Mouse (Mus musculus) spleen, postnatal 14 days (tissue): ENCODE measurements around the gene Serpina3m.
"Not testable (repeated sequence)": the region's sequence is repeated elsewhere in the genome, so short reads cannot be mapped to it uniquely, and the experiment has no call there.

Source experiments
- DNase-seq, 2 experiments: peaks; one replicate each; pipeline ENCODE4 v3.0.0; 2021 to 2022; ENCODE audit warnings: low spot score in 2 of 2

Gene Serpina3m

DNA sequence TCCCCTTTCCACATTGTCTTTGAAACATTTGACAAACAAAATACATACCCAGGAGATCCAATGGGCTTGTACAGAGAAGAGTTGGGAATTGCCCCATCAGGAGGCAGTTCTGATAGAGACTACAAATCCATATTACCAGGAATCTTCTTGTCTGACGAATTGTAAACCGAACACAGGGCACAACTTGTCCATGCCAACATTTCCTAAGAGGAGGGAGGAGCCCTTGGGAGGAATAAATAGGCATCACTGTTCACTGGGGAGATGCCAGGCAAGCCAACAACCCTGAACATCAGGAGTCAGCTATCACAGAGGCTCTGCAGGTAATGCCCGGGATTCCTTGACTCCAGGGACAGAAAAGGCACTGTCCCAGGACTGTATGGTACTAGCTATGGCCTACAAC, at the start of gene Serpina3m, which contains the start of gene Serpina3k:
Gene Serpina3m (plus strand): TSS at position 261 of the 400 bp plus-strand sequence.
Gene Serpina3k (plus strand): TSS at position 261 of the 400 bp plus-strand sequence.
- not testable (repeated sequence) for DNase-seq

DNA sequence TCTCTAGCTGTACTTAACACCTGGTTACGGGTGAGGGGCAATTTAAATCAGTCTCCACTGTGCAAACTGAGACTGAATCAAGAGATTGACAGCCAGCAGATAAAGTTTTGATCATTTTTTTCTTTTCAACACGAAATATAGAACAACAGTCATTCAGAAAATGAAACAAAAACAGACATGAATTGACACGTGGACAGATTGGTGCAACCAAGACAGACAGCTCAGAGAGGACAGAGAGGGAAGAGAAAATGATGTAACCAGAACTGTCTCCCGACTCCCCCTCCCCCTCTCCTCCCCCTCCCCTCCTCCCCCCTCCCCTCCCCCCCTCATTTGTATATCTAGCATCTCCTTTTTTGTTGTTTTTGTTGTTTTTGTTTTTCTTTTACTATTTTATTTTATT, 48.4 kb upstream of the Serpina3m start:
- DNase-seq: no peak

DNA sequence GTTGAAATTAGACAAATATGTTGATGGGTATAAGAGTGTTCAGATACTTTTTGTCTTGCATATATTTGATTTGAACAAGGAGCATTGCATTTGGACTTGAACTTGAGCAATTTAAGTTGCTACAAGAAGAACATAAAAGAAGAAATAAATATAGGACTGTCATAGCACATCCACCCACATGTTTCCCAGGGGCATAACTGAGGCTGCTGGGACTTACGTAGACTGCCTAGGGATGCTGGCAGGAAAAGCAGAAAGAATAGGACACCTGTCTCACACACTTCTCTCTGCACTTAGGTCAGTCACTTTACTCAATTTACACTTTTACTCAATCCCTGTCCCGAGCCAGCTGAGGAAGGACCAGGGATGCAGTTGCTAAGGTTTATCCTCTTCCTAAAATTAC, 44.3 kb upstream of the Serpina3m start:
- DNase-seq: no peak

DNA sequence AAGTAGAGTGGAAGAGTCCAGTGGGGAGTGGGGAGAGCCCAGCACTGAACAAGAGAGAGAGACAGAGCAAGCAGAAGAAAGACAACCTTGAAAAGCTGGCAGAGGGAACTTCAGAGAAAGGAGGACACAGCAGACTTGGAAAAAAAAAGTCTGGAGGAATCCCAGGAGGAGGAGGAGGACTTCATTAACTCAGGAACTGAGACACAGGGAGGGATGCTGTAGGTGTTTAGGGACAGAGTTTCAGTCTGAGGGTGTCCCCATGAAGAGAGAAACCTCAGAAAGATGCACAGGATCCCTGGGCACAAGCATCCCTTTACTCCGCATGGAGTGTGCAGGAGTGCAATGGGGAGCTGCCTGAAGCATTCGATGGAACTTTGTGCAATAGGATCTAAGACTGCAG, 40.2 kb upstream of the Serpina3m start:
- no peak for DNase-seq

DNA sequence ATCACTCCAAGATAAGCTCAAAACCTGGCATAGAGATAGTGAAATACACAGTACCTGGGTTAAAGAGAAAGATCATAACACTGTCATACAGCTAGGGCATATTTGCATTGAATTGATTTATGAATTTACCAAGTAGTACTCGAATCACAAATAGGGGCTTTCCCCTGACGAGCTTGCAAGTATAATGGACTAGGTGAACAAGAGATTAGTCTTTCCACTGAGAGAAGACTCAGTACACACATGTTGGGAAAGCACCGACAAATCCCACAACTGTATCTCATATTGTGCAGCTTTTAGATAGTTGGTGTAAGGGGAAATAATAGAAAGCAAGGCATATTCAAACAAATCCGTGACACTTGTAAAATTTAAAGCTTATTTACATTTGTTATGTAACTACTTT, 32.3 kb upstream of the Serpina3m start:
- no peak for DNase-seq

DNA sequence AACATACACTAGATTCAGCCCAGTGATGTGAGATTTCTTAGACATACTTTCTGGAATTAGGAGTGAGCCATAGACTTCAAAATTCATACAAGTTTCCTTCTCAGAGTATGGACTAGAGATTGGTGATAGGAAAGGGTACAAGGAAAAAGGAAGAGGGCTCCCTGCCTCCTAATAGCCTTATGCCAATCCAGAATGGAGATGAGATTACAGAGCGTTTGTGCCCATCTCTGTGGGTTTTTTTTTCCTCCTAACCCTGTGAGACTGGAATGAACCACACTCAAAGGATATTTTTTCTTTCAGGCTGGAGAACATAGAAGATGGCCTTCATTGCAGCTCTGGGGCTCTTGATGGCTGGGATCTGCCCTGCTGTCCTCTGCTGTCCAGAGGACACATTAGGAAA, 24.0 kb upstream of the Serpina3m start, which contains the start of gene Serpina3j:
Gene Serpina3j (plus strand): TSS at position 301 of the 400 bp plus-strand sequence.
- DNase-seq: no peak

DNA sequence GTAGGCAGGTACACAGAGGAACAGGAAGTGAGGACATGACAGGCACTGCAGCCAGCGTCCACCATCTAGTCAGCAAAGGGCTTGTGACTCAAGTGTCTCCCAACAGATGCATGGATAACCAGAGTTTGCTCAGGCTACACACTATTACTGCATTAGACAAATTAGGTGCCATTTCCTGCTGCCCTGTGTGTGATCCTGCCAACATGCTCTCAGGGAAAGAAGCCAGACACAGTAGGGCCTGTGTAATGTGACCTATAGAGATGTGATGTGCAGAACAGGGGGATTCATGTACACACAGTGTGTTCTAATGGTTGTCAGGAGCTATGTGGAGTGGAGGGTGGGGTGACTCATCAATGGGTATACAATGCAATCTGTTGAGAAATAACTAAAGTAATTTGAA, 15.8 kb upstream of the Serpina3m start:
- no peak for DNase-seq

DNA sequence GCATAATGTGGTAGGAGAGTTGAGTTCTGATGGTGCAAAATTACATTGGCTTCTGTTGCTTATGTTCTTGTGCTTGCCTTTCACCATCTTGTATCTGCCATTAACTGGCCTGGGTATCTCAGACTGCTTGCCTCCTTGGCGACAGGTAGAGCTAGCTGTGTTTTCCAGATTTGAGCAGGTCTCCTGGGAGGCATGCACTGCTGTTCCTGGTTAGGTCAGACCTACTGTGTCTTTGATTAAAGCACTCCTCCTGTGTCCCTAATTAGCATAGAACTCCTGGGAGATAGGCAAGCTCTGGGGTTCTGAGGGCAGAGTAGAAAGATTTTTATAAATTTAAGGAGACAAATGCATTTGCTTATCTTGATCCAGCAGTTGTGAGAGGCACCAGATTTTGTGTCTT, 6.6 kb upstream of the Serpina3m start:
- no peak for DNase-seq

DNA sequence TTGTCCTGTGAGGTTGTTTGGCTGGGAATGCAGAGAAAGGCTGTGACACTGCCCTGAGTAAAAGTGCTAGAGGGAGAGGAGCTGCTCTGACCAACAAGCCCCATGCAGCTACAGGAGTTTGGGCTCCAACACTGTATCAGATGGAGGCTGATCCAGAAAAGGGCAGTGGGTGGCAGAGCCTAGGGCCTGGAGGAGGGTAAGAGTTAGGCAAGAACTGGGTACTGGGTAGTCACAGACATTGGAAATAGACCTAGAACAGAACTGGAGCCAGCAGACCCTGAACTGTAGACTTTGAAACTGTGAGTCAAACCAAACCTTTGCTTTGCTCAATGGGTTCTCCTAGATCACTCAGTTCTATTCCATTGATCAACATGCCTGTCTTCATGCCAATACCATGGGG, 1.4 kb upstream of the Serpina3m start:
- not testable (repeated sequence) for DNase-seq

DNA sequence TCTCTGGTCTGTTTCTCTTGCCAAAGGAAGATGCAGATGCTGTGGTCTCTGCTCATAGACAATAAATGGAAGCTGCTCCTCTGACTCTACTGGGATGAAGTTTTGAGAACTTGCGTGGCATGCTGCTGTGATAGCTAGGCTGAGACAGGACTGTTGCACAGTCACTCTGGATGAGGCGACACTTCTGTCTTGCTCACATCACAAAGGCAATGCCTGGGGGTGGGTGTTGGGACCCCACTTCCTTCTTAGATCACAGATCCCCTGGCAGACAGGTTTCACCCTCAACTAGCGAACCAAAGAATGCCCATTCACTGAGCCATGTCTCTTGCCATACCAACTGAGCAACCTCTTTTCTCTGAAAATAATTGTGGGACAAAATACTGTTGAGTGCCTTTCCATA, 419 bp downstream of the Serpina3m start:
- DNase-seq: no peak

DNA sequence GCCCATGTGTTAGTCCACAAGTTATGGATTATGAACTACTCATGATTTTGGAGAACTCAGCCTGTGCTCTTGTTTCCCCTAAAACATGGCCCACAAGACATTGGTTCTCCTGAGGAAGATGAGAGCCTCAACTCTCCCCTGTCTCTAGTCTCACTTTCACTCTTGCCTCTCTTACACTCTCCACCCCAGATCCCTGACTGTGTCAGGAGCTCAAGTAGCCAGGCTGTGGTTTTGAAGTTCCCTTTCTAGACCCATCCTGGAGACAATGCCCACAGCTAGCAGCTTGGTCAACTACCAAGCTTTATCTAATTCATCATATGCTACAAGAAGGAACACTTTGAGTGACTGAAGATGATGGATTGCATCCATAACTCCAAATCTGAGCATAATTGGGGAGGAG, 4.2 kb downstream of the Serpina3m start:
- not testable (repeated sequence) for DNase-seq

DNA sequence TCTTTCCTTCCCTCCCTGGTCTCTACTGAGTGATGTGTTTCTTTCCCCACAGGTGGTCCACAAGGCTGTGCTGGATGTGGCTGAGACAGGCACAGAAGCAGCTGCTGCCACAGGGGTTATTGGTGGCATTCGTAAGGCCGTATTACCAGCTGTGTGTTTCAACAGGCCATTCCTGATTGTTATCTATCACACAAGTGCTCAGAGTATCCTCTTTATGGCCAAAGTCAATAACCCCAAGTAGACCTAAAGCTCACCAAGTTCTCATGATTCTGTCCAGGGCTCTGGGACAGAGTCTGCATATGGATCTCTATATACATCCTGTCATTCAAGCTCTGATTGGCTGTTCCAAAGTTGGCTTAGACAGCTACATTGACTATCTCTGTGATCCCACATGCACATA, 6.9 kb downstream of the Serpina3m start:
- no peak for DNase-seq

DNA sequence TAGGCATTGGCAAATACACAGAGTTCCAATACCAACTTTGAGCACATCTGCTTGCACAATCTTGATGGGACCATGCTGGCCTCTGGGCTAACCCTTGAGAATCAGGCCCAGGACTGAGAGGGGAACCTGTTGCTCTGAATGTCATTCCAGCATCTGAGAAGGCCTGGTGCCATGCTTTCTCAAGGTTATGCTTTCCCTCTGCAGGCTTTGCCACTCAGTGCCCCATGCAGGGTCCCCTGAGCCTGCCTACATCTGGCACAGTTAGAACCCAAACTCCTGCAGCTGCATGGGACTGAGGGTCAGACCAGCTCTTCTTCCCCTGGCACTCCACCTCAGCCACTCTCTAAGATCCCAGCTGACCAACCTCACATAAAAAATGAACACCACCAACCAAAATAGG, 7.4 kb downstream of the Serpina3m start:
- no peak for DNase-seq

DNA sequence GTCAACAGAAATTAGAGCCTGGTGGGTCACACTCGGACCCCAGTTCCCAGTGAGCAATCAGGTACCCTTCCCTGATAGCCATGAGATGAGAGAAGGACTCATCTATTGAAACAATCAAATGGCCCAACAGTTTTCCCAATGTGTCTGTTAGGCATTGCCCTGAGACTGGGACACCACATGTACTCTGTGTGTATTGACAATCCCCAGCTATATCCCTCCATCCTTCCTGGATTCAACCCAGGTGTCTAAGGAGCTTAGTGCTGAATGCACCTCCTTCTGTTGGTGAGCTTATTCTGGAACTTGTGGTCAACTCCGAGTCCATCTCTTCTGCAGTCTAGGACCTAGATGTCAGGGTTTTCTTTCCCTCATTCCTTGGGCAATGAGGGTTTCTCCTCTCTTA, 8.8 kb downstream of the Serpina3m start:
- no peak for DNase-seq

DNA sequence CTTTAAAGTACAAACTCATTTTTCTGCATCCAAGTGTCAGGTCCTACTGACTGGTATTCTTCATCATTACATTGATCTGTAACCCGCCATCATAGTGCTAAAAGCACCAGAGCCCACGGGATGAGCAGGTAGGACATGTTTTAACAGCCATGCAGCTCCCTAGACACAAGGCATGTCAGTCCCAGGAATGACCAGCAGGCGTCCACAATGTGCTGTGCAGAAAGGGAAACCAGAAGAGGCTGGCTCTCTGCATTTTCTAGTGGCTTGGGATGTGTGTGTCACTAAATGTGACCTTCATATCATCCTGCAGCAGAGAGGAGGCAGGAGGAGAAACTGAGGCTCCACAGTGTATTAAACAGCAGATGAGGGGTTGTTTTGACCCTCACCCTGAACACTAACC, 13.5 kb downstream of the Serpina3m start:
- not testable (repeated sequence) for DNase-seq

DNA sequence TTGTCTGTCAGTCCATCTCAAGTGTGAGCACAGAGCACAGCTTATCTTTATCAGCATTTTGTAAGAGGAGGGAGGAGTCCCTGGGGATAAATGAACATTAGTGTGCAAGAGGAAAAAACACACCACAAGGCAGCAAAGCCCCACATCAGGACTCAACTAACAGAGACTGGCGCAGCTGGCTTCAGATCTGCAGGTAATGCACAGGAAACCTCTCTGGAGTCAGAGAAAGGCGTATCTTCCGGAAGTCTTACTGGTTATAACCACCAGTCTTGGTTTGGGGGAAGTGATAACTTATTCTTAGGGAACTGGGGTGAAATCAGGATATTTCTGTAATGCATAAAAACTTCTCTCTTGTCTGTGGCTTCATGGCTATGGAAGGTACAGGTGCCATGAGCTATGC, 17.7 kb downstream of the Serpina3m start:
- DNase-seq: no peak

DNA sequence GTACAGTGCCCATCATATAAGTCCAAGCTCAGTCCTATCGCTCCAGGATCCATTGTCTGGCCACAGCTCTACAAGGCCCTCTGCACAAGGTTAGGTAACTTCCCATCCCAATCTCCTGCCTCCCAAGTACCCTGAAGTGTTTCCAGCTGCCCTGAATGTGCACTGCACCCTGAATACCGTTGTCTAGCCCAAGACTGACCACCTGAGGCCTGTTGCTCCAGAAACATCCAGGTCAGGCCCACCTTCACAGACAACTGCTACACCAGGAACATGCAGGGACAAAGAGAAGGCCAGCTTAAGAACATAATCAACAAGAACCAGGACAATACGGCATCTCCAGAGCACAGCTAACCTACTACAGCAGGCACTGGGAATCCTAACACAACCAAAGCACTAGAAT, 31.7 kb downstream of the Serpina3m start:
- DNase-seq: no peak

DNA sequence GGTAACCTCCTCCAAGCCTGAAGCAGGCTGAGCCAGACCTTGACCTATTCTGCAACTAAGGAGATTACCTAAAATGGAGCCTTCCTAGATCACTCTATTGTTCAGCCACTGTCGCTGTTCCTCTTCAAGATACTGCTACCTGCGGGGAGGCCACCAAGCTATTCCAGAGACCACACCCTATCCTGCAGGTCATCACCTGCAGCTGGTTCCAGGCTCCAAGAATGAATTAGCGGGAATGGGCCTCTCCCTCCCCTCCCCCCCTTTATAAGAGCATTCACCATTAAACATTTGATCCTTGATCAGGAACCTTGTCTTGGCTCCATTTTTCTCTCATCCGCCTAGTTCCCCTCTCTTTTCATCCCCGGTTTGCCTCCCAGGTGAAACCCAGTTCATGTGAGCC, 38.9 kb downstream of the Serpina3m start:
- not testable (repeated sequence) for DNase-seq

DNA sequence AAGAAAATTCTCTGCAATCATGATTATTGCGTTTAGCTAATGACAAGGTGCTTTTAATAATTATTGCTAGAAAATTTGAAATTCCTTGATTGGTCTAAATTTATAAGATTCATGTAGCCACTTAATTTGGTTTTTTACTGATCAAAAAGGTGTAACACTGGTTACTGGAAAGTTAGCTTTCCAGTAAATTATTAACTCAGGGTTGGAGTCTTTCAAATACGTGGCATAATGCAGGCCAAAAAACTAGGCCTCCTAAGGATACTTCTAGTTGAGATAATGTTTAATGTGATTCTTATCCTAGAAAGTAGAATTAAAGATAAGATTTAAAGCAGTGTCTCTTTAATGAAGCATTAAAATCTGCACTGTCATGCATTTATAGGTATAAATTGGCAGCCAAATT, 40.1 kb downstream of the Serpina3m start:
- DNase-seq: not testable (repeated sequence)

DNA sequence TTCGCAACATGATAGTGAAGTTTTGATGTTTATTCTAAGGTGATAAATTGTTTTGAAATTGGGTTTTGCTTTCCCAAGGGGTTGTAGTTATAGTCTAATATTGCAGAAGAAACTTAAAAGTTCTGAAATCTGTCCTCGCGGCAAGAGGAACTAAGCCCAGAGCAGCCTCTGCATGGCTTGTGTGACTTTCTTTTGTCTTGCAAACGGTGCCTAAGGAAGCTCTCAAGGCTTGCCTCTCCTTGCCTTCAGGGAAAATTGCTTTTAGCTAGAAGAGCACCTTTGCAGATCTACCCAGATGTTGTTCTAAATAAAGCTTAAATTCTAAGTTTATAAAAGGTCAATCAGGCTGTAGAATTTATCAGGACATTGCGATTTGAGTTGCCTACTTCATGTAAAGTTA, 40.5 kb downstream of the Serpina3m start:
- DNase-seq: not testable (repeated sequence)

DNA sequence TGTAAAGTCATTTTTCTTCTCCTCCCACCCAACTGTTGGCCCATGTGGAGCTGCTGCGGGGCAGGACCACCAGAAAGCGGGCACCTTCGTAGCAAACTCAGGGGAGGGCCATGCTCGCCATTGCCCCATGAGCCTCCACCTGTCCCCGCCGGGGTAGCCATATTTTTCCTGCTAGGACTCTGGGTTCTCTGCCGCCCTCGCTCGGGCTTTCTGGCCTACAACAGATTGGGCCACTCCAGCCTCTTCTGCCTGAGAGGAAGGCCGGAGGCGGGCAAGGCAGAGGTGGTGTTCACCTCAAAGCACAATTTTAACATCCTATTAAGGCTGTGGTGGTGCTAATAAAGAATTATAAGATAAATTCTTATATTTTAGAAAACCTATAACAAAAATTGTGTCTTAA, 41.6 kb downstream of the Serpina3m start:
- DNase-seq: no peak

DNA sequence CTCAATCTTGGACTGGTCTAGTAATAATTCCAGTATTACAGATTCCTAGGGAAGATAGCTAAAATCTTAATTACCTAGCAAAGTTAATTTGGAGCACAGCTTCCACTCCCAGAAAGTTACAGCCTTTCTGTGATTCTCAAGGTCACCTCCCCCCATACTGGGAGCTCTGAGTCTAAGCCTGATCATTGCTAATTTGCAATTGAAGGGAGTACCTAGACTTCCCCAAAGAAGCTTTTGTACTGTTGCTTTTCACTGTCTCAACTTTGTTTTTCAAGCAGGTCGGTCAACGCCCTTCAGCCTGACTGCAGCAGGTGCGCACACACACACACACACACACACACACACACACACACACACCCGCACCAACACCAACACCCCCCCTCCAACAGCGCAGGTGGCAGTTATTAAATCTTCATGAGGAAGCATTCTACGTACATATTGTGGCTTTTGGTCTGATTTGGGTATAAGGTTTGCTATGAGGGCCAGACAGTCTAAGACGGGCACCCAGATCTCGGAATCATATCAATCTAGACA, 42.9 kb downstream of the Serpina3m start:
- not testable (repeated sequence) for DNase-seq

DNA sequence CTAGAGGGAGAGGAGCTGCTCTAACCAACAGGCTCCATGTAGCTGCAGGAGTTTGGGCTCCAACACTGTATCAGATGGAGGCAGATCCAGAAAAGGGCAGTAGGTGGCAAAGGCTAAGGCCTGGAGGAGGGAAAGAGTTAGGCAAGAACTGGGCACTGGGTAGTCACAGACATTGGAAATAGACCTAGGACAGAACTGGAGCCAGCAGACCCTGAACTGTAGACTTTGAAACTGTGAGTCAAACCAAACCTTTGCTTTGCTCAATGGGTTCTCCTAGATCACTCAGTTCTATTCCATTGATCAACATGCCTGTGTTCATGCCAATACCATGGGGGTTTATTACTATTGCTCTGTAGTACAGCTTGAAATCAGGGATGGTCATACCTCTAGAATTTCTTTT, 47.7 kb downstream of the Serpina3m start:
- DNase-seq: not testable (repeated sequence)

DNA sequence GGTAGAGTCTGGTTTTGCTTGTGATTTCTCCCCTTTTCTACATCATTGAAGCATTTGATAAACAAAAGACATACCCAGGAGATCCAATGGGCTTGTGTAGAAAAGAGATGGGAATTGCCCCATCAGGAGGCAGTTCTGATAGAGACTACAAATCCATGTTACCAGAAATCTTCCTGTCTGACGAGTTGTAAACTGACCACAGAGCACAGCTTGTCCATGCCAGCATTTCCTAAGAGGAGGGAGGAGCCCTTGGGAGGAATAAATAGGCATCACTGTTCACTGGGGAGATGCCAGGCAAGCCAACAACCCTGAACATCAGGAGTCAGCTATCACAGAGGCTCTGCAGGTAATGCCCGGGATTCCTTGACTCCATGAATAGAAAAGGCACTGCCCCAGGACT, 48.6 kb downstream of the Serpina3m start:
- not testable (repeated sequence) for DNase-seq
